Mouse (Mus musculus) C2C12 (cell line): Measurements from ENCODE around the gene Galnt16.

Experiments used
- CEBPB ChIP-seq: IDR thresholded peaks from one replicate; pipeline ENCODE4 v1.6.1; 2011; ENCODE audit warnings: low read depth, mild to moderate bottlenecking, control low read depth, moderate library complexity
- CTCF ChIP-seq: IDR thresholded peaks from one replicate; pipeline ENCODE4 v1.5.1; 2011; ENCODE audit not compliant: control insufficient read depth, insufficient read depth, insufficient read length
- MAX ChIP-seq: IDR thresholded peaks from one replicate; pipeline ENCODE4 v1.6.1; 2011; ENCODE audit warnings: mild to moderate bottlenecking, control low read depth
- MYOD1 ChIP-seq: IDR thresholded peaks from one replicate; pipeline ENCODE4 v1.6.1; 2011; ENCODE audit warnings: low read depth; ENCODE audit not compliant: control insufficient read depth, insufficient read length
- USF1 ChIP-seq: IDR thresholded peaks from one replicate; pipeline ENCODE4 v1.6.1; 2011; ENCODE audit warnings: low read depth, mild to moderate bottlenecking, control low read depth, moderate library complexity

DNA sequence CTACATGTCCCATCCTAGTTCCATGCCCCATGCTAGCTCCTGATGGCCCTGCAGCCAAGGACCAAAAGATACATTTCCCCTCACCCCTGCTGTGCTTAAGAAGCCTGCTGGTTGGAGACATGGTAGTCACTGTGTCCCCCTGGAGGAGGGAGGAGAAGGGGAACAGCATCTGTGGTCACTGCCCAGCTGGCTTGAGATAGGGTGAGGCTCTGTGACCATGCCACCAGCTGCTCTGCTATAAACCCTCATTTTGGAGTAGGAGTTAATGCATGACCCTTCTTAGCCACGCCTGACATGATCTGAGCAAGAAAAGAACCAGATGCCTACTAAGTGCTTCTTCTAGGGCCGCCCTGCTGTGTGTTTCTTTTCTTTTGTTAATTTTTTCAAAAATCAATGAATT is 51.5 kb downstream of the Galnt16 start:
- no peak for TF ChIP-seq MAX
- TF ChIP-seq CTCF: no peak
- no peak for TF ChIP-seq CEBPB
- no peak for TF ChIP-seq USF1
- no peak for TF ChIP-seq MYOD1
